Comparison of ENCODE assay signal across 8 mouse cellular contexts in the genomic region with DNA sequence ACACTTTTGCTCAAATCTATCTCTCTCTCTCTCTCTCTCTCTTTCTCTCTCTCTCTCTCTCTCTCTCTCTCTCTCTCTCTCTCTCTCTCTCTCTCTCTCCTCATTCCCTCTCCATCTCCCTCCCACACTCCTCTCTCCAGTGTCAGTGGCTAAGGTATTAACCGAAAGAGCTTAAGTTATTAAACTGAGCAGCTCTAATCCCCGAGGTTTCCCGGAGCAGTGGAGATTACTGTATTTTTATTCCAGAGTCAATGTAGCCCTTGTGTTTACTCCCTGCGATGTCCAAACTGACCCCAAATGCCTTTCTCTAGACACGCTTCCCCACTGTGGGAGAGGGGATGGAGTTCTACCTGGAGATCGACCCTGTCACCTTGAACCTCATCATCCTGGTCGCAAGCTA. TPM values are rescaled to one million over a fixed set of nuclear protein-coding genes. Genes with fewer than 3 reads are reported as not detected.
DNase-seq lines count a peak whose midpoint lies in the region; ATAC-seq and TF ChIP-seq lines count a peak whose summit lies in the region.
"Had no signal": no experiment of that assay in that cellular context is flagged by ENCODE, and none has a peak within 500 bp of the region (broad histone marks: within the 10 kb centered on the region; RNA-seq: fewer than 3 reads in every experiment).

A gene (plus strand): TSS at position 243 of the 400 bp plus-strand sequence.

- H3K4me2 ChIP-seq in stomach, embryonic 14.5 days (replicated peaks; ENCODE audit: low read depth, low read length), result no peak within 1 kb of the TSS
- no peak within 1 kb of the TSS for H3K4me2 ChIP-seq in stomach, postnatal 0 days (replicated peaks; ENCODE audit: low read depth)
- H3K4me2 ChIP-seq in heart, embryonic 16.5 days (ENCODE audit: low read depth, low read length), result no peak within 1 kb of the TSS

- H3K36me3 ChIP-seq in stomach, embryonic 14.5 days (ENCODE audit: control insufficient read depth, insufficient read depth, low read length), result no peaks in the 10 kb centered on the region
- no peaks in the 10 kb centered on the region for H3K36me3 ChIP-seq in stomach, postnatal 0 days (ENCODE audit: control insufficient read depth, insufficient read depth, low read length)
- no peaks in the 10 kb centered on the region for H3K36me3 ChIP-seq in heart, embryonic 16.5 days (ENCODE audit: control insufficient read depth, insufficient read depth)

- 80% methylated on average over 7 of the region's 7 CpGs for WGBS in stomach, embryonic 14.5 days
- 83% methylated on average over 7 of the region's 7 CpGs for WGBS in stomach, postnatal 0 days
- WGBS in heart, embryonic 16.5 days, result 77% methylated on average over 7 of the region's 7 CpGs

- no peak for TF ChIP-seq CTCF in stomach, postnatal 0 days (IDR thresholded peaks at IDR 0.05; ENCODE audit: low read depth)

- DNase-seq in stomach, postnatal 0 days (ENCODE audit: low spot score), result no peak
- no peak for DNase-seq in urinary bladder, adult 18-20 months (ENCODE audit: low spot score in 2 of 2)
- DNase-seq in left cerebral cortex, adult 8-10 months (ENCODE audit: low spot score in 2 of 2), result no peak
- DNase-seq in cerebellum, postnatal 4 days (ENCODE audit: low spot score in 2 of 2), result no peak
- DNase-seq: cerebellum, postnatal 36 days had no signal

- no peak within 1 kb of the TSS for H3K9ac ChIP-seq in stomach, embryonic 14.5 days (replicated peaks; ENCODE audit: low read depth, low read length)
- no peak within 1 kb of the TSS for H3K9ac ChIP-seq in stomach, postnatal 0 days (ENCODE audit: low read length)
- H3K9ac ChIP-seq in heart, embryonic 16.5 days (ENCODE audit: low read length), result no peak within 1 kb of the TSS

- ATAC-seq in stomach, embryonic 14.5 days (ENCODE audit: insufficient number of reproducible peaks, insufficient read depth, low FRiP score, low read depth), result no peak
- ATAC-seq in stomach, postnatal 0 days (ENCODE audit: low FRiP score, low TSS enrichment), result no peak
- ATAC-seq in heart, embryonic 16.5 days (replicated peaks; ENCODE audit: extremely low read depth, insufficient read depth, low FRiP score), result no peak
- no peak for ATAC-seq in megakaryocyte-erythroid progenitor cell, adult 5-6 weeks (replicated peaks; ENCODE audit: low FRiP score, low TSS enrichment, poor library complexity, severe bottlenecking)

- no peak within 1 kb of the TSS for H3K27ac ChIP-seq in stomach, embryonic 14.5 days (ENCODE audit: low read length)
- H3K27ac ChIP-seq in stomach, postnatal 0 days (replicated peaks), result no peak within 1 kb of the TSS
- no peak within 1 kb of the TSS for H3K27ac ChIP-seq in heart, embryonic 16.5 days (ENCODE audit: low read length)

- no peaks in the 10 kb centered on the region for H3K4me1 ChIP-seq in stomach, embryonic 14.5 days (ENCODE audit: control insufficient read depth, insufficient read depth, low read length)
- H3K4me1 ChIP-seq in stomach, postnatal 0 days (replicated peaks; ENCODE audit: control insufficient read depth, insufficient read depth), result no peaks in the 10 kb centered on the region
- no peaks in the 10 kb centered on the region for H3K4me1 ChIP-seq in heart, embryonic 16.5 days (ENCODE audit: control insufficient read depth, insufficient read depth, low read length)

- H3K9me3 ChIP-seq in stomach, embryonic 14.5 days (ENCODE audit: control insufficient read depth, low read depth, low read length), result no peaks in the 10 kb centered on the region
- 0 out of 2 replicates have a peak, but pooled peaks cover 4% of the 10 kb centered on the region for H3K9me3 ChIP-seq in stomach, postnatal 0 days (ENCODE audit: control insufficient read depth, low read length)
- H3K9me3 ChIP-seq in heart, embryonic 16.5 days (replicated peaks; ENCODE audit: control insufficient read depth, low read length), result no peaks in the 10 kb centered on the region

- H3K4me3 ChIP-seq in stomach, embryonic 14.5 days (ENCODE audit: low read depth, low read length), result no peak within 1 kb of the TSS
- H3K4me3 ChIP-seq in stomach, postnatal 0 days (ENCODE audit: low read depth, low read length), result no peak within 1 kb of the TSS
- no peak within 1 kb of the TSS for H3K4me3 ChIP-seq in heart, embryonic 16.5 days (ENCODE audit: low read length)

- no peaks in the 10 kb centered on the region for H3K27me3 ChIP-seq in stomach, embryonic 14.5 days (ENCODE audit: control insufficient read depth, insufficient read depth, low read length)
- no peaks in the 10 kb centered on the region for H3K27me3 ChIP-seq in stomach, postnatal 0 days (ENCODE audit: control insufficient read depth, insufficient read depth, low read length)
- no peaks in the 10 kb centered on the region for H3K27me3 ChIP-seq in heart, embryonic 16.5 days (ENCODE audit: control insufficient read depth, insufficient read depth, low read length)

- no peak for TF ChIP-seq EP300 in stomach, postnatal 0 days (optimal IDR thresholded peaks at IDR 0.05)

RNA-seq across cellular contexts. Expression of the gene that starts here (rescaled TPM):
- polyA plus RNA-seq in stomach, embryonic 14.5 days (2014; fragmentation: Nextera tagmentation; extraction: Ambion mirVana), result 10.9 and 12.3 TPM in 2 replicates
- 7.0 and 7.4 TPM in 2 replicates for polyA plus RNA-seq in stomach, postnatal 0 days (2015; fragmentation: Nextera tagmentation; extraction: Ambion mirVana)
- polyA plus RNA-seq in heart, embryonic 16.5 days (2015; fragmentation: Nextera tagmentation; extraction: Ambion mirVana), result 53.0 TPM in 2 replicates
- 6.6 and 13.7 TPM in 2 replicates for total RNA-seq in megakaryocyte-erythroid progenitor cell, adult 5-6 weeks (2014; fragmentation: Nextera tagmentation)
- total RNA-seq in megakaryocyte-erythroid progenitor cell, adult 5-6 weeks (2017), result 11.2 and 12.4 TPM in 2 replicates
- 1 to 10 TPM; 2.6 to 4.5 (median 3.6) TPM for total RNA-seq in left cerebral cortex, adult 8-10 months (2022)
